Mouse (Mus musculus) cerebellum, adult (tissue): Measurements from ENCODE around the gene Ikzf1.

Source experiments
- ATAC-seq: cut with Nextera tagmentation; 2 replicates; pipeline ENCODE4 v1.9.2; 2017; ENCODE audit warnings: mild to moderate bottlenecking, moderate library complexity, mixed read lengths; ENCODE audit not compliant: insufficient number of reproducible peaks, low FRiP score, low TSS enrichment

Ikzf1 gene

DNA sequence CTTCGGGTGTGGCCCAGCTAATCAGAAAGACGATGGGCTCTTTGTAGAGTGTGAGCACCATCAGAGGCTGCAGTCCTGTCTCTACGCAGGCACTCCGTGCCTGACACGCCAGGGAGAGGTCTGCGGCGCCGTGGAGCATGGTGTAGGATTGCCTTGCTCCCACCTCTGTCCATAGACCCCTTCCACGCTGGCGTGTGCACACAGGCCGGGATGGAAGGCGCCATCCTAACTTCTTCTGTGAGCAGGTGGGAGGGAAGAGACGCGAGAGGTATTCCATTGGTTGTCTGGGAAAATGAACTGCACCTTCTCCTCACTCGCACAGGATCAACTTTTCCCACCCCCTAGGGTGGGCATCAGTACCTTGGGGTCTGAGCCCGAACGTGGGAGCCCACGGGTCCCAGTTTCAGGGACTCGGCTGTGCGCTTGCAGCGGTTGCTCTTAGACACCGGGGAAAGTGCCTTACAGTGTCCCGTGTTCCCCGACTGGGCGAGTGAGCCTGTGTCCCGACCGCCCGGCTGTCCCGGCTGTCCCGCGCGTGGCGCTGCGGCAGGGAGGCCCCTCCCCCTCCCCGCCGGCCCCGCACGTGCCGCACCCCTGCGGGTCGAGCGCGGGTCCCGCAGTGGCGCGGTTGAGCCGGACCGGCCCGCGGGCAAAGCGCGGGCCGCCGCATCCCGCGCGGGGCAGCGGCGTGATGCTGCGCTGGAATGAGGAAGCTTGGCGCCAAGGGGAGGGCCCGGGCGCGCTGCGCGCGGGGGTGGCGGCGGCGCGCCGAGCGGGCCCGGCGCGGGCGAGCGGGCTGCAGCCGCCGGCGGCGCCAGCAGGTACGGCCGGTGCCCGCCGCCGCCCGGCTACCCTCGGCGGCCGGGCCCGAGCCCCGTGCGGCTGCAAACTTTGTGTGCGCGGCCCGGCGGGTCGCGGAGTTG lies at the start of gene Ikzf1:
Gene Ikzf1 (plus strand): TSS at position 74 of the 923 bp plus-strand sequence.
- no peak for ATAC-seq

GRCm38 (mm10) chr11:11644303-11644702 lies 40.5 kb upstream of the Ikzf1 start:
- ATAC-seq, result no peak

DNA sequence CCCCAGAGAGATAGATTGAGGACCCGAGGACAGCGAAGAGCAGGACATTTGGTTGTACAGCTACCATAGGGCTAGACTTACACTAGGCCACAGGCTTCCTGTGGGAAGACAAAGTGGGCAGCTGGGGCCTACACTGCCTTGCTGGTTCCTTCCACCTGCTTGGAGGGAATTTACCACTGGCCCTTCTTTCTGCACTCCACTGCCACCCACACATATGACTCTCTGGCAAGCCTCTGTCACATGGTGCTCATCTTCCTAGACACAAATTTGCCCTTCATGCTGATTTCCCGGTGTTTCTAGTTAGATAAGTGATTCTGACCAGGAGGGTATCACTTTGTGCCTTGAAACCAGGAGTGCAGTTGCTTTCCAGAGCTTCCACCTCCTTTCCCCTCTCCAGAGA lies 28.4 kb upstream of the Ikzf1 start:
- no peak for ATAC-seq

DNA sequence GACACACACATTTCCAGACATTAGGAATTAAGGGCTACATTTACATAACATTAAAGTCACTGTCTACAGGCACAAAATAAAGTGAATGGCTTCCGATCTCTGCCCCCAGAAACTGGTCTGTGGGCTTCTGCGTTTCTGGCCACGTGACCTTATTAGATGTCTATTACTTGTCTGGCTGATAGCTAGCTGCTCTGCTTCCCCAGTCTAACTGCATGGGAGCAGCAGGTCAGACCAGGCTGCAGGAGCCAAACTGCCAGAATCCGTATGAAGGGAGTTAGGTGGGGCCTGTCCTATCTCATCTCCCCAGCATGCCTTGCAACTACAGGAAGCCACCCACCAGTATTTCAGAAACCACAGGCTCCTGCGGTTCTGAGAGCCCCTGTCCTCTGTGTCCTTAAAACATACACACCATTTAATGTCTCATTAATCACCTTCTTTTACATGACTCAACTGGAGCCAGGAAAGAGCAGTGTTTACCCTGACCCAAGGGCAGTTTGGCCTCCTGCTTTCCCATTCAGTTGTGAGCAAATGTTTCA lies 27.7 kb upstream of the Ikzf1 start:
- ATAC-seq, result no peak

DNA sequence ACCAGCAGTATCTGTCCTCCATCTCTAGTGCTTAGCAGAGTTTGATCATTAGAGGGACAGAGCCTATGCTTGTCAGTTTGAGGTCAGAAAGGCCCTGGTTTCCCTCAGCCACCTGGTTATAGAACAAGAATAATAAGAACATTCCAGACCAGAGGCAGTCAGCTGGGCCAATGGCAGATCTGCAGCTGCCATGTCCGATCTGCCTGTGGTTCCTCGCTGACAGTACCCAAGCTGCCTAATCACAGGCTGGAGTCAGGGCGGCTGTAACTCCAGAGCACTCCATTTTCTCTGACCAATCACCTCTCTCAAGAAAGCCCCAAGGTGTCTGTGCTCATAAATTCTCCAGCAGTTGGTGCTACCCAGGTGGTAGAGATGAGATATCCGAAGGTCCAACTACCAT lies 27.2 kb upstream of the Ikzf1 start:
- no peak for ATAC-seq

DNA sequence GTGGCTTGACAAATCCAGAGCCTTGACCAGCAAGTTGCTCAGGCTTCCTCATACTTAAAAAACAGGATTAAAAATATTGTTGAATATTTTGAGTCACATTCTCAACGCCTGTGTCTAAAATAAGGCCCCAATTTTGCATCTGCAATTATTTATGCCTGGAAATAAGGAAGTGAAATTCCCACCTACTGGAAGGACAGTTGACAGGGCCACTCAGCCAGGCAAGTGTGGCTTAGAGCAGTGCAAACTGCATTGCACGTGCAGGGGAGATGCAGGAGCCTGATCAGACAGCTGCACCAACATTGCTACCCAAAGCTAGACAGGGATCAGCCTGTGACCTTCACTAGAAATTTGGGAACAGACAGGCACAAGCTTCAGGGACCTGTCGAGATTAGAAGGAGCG lies 26.0 kb upstream of the Ikzf1 start:
- no peak for ATAC-seq

- no peak for ATAC-seq
Observed at GRCm38 (mm10) chr11:11660651-11661050, 24.2 kb upstream of the Ikzf1 start.

DNA sequence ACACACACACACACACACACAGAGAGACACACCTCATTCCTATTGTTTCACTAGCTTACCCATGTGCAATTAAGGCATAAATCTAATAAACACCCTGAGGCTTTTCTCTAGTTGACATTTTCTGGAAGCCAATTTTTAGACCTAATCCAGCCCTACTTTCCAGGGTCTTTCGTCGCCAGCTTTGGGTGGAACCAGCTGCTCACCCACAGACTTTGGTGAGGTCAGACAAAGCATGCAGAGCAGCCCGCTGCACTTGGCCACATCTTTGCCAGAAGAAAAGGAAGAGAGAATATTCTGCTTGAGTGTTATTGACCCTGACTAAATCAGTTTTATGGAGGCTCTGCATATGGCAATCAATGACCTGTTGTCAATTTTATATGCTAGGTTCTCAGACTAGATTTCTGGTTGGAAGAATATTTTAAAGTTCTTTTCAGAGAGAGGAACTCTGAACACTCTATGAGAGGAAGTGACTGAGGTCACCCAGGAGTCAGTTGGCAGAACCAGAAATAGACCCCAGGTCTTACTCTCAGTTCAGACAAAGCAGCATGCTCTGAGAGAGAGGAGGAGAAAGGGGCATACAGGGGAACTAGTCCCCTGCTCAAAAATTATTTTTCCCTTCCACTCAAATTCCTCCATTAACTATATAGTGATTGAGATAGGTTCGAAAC lies 17.4 kb upstream of the Ikzf1 start:
- no peak for ATAC-seq

DNA sequence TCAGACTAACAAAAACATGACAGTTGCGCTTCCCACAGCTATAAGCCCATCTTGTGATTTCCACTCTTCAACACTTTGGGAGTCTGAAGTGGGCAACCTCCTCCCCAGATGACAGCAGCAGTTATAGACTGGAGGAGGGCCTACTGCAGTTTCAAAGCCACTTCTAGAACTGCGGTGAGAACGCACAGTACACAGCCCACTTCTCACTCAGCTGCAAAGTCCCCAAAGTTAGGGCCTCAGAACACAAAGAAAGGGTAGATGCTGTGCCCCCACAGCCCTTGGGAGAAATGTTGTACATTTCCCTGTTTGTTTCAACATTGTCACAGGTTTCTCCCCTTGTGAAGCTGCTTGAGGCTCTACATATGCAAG lies 16.9 kb upstream of the Ikzf1 start:
- no peak for ATAC-seq

DNA sequence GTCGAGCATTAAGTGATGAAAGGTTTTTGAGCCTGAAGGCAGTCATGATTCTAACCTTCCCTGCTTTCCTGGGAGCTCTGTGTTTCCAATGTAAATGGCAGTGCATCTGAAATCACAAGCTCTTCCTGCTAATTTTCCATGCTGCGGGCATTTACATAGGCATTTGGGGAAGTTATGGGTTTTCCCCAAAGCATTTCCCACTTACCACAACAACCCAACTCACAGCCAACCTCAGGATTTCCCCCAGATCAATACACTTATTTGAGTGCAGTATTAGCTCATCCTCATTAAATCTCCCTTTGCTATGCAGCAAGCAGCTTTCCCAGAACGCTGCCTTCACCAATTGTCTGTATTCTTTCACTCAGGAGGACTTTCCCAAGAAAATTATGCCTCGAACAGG lies 11.8 kb upstream of the Ikzf1 start:
- ATAC-seq, result no peak

- no peak for ATAC-seq
Observed at GRCm38 (mm10) chr11:11675063-11675462, 9.7 kb upstream of the Ikzf1 start.

- no peak for ATAC-seq
Observed at GRCm38 (mm10) chr11:11676068-11676741, 8.6 kb upstream of the Ikzf1 start.

DNA sequence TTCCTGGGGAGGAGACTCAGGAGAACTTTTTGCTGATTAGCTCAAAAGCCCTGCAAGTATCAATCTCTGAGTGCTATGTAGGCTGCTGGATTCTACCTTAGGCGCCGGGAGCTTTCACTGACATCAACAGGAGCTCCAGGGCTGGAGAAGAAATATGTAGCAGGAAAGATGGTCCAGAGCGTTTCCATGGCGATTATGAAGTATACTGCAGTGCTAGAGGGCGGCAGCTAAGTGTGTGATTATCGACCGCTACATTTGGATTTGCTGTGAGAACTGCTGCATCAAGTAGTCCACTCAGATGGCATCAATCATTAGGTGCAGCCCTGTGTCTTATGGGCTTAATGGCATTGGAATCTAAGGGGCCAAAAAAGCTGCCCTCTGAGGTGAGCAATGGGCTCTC lies 7.6 kb upstream of the Ikzf1 start:
- no peak for ATAC-seq

DNA sequence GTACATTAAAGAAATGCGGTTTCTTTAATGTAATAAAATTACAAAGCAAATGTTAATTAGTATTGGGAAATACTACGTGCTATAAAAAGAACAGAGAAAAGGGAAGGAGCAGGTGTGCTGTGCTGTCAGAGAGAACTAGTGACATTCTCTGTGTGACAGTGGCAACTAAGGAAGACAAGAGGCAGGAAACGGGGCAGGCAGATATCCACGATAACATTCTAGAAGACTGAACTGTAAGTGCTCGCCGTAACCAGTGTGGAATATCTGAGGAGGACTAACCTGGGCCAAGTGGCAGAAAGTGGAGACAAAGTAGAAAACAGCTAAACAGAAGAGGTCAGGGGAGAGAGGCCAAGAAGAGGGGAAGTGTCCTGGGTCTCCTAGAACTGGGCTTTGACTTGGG lies 5.8 kb upstream of the Ikzf1 start:
- no peak for ATAC-seq

DNA sequence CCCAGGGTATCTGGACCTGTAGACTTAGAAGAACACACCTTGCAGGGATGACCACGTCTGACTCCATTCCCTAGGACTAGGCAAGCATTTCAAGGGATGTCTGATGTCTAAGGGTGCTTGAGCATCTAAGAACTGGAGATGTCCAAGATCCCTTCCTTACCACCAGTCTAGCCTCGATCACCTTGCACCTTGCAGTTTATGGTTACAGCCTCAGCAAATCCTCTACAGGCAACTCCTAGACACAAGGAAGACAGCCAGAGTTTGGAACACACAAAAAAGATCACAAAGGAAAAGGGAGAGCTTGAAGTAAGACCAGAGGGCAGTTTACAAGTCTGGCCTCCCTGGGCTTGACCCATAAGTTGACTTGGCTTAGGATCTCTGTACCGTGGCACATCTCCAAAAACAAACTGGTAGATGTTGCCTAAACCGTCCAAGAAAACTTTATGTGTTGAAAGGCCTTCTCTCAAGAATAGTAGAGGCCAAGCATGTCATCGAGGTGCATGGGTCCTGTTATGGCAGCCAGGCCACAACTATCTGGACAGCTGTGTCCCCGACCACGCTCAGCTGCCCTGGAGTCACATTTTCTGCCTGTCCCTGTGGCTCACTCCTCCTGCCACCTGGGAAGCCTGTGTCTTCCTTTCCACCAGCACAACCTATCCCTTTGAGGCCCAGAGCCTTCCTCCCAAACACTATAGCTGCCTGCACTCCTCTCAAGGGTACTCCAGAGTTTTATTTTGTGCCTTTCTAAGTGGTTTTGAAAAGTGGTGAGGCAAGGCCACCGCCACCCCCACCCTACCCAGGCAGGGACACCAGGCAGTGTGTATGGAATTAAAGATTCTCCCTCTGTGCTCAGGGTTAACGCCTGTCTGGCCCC lies 510 bp upstream of the Ikzf1 start:
- ATAC-seq, result no peak

DNA sequence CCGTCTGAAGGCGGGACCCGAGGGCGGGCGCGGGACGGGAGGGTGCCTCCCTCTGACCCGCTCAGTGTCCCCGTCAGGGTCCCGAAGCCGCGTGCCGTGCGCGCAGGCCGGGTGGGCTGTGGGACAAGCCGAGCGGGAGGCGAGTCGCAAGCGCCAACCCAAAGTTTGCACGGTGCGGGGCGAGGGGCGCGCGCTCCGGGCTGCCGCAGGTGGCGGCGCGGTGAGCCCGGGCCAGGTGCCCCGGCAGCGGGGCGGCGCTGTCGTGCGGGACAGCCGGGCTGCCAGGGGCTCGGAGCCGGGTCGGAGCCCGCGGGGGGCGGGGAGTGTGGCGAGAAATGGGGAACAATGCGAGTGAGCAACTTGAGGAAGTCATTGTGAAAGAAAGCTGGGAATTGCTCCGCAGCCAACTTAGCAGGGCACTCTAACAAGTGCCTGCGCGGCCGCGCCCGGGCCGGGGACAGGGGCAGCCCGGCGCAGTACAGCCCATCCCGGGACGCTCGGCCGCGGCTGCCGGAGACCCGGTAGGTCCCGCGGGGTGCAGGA lies 1.1 kb downstream of the Ikzf1 start:
- no peak for ATAC-seq

DNA sequence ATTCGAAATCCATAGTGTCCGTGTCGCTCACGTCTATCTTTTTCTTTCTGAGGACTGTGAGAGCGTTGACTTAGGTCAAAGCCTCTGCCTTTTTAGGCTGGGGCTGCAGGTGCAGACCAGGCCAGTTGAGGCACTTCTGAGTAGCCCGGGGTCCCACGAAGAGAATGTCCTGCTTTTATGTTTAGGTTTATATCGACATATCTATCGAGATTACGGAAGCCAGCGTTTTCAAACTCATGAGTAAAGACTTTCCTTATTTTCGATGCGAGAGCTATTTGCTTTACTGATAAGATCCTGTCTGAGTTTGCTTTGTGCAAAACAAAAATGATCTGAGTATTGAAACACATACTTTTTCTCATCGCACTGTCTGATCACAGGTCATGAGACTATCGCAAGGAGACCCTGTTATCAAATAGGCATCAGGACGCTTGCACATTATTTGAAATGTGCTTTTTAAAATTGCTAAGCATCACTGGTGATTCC lies 1.8 kb downstream of the Ikzf1 start:
- ATAC-seq, result no peak

- ATAC-seq, result no peak
Observed at GRCm38 (mm10) chr11:11687551-11688185, 2.9 kb downstream of the Ikzf1 start.

GRCm38 (mm10) chr11:11688766-11689330 lies 4.0 kb downstream of the Ikzf1 start:
- no peak for ATAC-seq
